Mouse (Mus musculus) megakaryocyte, embryonic 14.5 days (primary cell): ENCODE measurements around the gene Rnf145. TPM values are rescaled to one million over a fixed set of nuclear protein-coding genes. Genes with fewer than 3 reads are reported as not detected.

ENCODE experiments used
- H3K27me3 ChIP-seq: replicated peaks from 2 replicates; pipeline ENCODE3; 2012; ENCODE audit warnings: inconsistent platforms
- H3K36me3 ChIP-seq: replicated peaks from 2 replicates; pipeline ENCODE3; 2012; ENCODE audit warnings: low read length, inconsistent platforms, mixed read lengths
- H3K4me1 ChIP-seq: 2 replicates; pipeline ENCODE4 v1.6.1; 2012; ENCODE audit warnings: inconsistent platforms
- H3K4me3 ChIP-seq: replicated peaks from 2 replicates; pipeline ENCODE3; 2012; ENCODE audit warnings: moderate library complexity, mild to moderate bottlenecking, inconsistent platforms
- H3K9me3 ChIP-seq: 2 replicates; pipeline ENCODE4 v1.6.1; 2012; ENCODE audit warnings: inconsistent platforms
- FLI1 ChIP-seq: IDR thresholded peaks from 2 replicates; pipeline ENCODE4 v1.6.1; 2012; ENCODE audit warnings: low read length, inconsistent platforms, mixed read lengths
- GATA1 ChIP-seq: IDR thresholded peaks from 3 replicates; pipeline ENCODE4 v1.6.1; 2012; ENCODE audit warnings: mixed read lengths, low read length, inconsistent platforms, borderline replicate concordance
- polyA plus RNA-seq: library from polyadenylated mRNA; stranded (reverse); fragments of >175 nt; gene quantifications from 2 replicates; pipeline ENCODE4 v1.2.3, GENCODE M21; 2012; ENCODE audit warnings: low replicate concordance; ENCODE audit not compliant: insufficient read depth

Rnf145 gene
- polyA plus RNA-seq, result 13.9 and 33.4 TPM in 2 replicates

DNA sequence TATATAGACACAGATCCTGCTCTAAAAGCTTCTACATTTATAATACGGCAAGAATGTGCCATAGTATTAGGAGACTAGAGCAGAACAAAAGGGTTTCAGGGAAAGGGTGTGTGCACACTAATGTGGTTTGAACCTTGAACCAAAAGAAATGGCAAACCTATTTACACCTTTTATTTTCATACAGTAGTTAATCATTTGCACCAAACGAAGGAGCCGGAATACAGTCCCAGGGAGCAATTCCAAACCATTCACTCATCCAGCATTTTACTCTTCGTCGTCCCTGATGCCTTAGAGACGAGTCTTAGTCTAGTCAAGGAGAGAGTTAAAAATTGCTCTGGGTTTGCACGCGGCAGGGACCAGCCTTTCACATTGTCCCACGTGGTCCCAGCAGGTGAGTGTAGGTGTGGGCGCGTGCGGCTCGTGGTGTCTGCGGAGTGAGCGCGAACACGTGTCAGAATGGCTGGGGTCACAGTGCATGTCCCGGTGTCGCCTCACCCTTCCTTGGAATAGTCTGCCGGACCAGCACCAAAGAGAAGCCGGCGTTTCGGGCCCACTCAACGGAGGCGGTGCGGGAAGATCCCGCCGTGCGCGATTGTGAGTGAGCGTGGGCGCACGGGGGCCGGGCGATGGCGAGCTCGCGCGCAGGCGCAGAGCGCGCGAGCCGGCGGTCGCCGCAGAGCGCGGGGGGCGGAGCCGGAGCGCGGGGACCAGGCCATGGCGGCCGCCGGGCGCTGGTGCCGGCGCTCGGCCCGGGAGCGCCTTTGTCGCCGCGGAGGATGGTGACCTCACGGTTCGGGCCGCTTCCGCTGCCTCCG lies at the start of gene Rnf145:
Gene Rnf145 (plus strand): TSS at position 684 of the 815 bp plus-strand sequence.
- peaks cover 6% of the 10 kb centered on the region for H3K36me3 ChIP-seq
- no peak for TF ChIP-seq FLI1
- no peak for TF ChIP-seq GATA1
- peaks cover 2% of the 10 kb centered on the region for H3K27me3 ChIP-seq
- peak within 1 kb of the TSS; percentile 99 for H3K4me3 ChIP-seq
- peaks cover 29% of the 10 kb centered on the region for H3K4me1 ChIP-seq
- no peaks in the 10 kb centered on the region for H3K9me3 ChIP-seq

GRCm38 (mm10) chr11:44469646-44470431 lies 48.9 kb upstream of the Rnf145 start:
- Histone ChIP-seq H3K9me3 (no peaks in the 10 kb centered on the region), H3K4me3 (peak overlapping the region; percentile 95), H3K4me1 (peaks cover 20% of the 10 kb centered on the region), H3K27me3 (peaks cover 9% of the 10 kb centered on the region), H3K36me3 (no peaks in the 10 kb centered on the region)
- TF ChIP-seq GATA1, result no peak
- TF ChIP-seq FLI1, result no peak

DNA sequence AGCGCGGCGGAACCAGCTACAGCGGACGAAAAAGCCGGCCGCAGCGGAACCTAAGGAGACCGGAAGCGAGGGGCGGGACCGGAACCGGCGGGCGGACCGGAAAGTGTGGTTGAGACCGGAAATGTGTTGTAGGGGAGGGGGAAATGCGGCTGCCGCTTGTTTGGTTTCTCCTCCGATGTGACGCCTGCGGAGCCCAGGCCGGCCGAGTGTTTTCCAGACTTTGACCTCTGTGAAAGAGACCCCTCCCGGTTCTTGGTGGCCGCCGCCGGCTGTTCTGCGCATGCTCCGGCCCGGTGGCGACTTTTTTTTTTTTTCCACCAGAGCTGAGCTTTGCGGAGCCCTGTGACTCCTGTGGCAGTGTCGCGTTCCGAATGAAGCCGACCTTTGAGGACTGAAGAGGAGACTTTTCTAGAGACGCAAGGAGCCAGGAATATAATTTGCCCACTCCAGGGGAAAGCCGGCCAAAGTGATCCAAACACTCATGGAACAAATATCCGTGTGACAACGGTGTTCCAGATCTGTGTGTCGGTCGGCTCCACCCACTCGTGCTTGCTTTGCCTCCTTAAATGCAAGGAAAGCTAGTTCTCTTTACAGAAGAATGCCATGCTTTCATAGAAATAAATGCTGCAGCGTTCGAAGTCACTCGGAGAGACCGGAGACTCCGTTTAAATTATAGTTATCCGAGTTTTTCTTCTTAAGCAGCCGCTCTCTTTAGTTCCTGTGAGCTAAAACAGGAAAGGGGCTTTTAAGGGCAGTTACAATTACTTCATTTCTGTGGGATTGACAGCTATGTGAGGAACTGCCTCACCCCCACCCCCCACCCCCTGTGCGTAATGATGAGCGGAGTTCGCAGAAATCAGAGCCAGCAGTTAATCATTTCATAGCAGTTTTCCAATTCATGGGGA lies 48.1 kb upstream of the Rnf145 start, which contains the start of gene Ublcp1:
Gene Ublcp1 (minus strand): TSS at position 67 of the 905 bp plus-strand sequence.
- H3K4me1 ChIP-seq, result peaks cover 20% of the 10 kb centered on the region
- H3K9me3 ChIP-seq, result no peaks in the 10 kb centered on the region
- H3K27me3 ChIP-seq, result peaks cover 9% of the 10 kb centered on the region
- H3K4me3 ChIP-seq, result peak within 1 kb of the TSS; percentile 95
- no peak for TF ChIP-seq GATA1
- peak; percentile 96 for TF ChIP-seq FLI1
- H3K36me3 ChIP-seq, result no peaks in the 10 kb centered on the region

DNA sequence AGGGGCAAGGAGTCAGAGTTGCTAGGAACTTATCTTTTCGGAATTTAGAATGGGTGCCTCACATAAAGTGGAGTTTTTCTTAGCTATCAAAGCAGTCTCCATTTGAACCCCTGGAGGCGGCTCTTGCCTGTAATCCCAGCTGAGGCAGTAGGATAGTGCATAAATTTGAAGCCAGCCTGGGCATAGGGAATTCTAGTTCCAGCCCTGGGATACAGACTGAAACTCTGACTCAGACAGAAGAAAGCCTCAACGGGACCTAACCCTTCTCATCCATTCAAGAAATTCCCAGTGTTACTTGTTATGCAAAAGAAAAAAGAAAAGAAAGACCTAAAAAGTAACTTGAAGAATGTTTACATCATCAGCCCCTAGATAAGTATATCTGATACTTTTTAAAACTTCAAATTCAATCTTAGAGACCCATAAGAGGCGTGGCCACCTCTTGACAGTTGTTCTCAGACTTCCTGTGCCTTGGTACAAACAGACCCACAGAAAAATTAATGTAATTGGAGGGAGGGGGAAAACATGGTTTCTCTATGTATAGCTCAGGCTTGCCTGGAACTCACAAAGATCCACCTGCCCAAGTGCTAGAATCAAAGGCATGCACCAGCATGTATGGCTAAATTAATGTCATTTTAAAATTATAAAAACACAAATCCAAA lies 47.3 kb upstream of the Rnf145 start:
- H3K4me3 ChIP-seq, result peak overlapping the region; percentile 95
- H3K27me3 ChIP-seq, result peaks cover 9% of the 10 kb centered on the region
- H3K36me3 ChIP-seq, result no peaks in the 10 kb centered on the region
- H3K4me1 ChIP-seq, result peaks cover 25% of the 10 kb centered on the region
- TF ChIP-seq GATA1 (no peak), FLI1 (no peak)
- H3K9me3 ChIP-seq, result no peaks in the 10 kb centered on the region

- peaks cover 17% of the 10 kb centered on the region for H3K4me1 ChIP-seq
- H3K36me3 ChIP-seq, result peaks cover 5% of the 10 kb centered on the region
Measured at GRCm38 (mm10) chr11:44475467-44475866, 43.3 kb upstream of the Rnf145 start.

GRCm38 (mm10) chr11:44476445-44476844 lies 42.3 kb upstream of the Rnf145 start:
- Histone ChIP-seq H3K36me3 (peaks cover 5% of the 10 kb centered on the region), H3K9me3 (peaks cover 16% of the 10 kb centered on the region), H3K4me3 (no peak overlapping the region), H3K4me1 (peaks cover 13% of the 10 kb centered on the region), H3K27me3 (no peaks in the 10 kb centered on the region)
- TF ChIP-seq GATA1 (no peak), FLI1 (no peak)

More at GRCm38 (mm10) chr11:44475467-44475866, 43.3 kb upstream of the Rnf145 start:
- Histone ChIP-seq H3K27me3 (no peaks in the 10 kb centered on the region), H3K4me3 (no peak overlapping the region), H3K9me3 (peaks cover 16% of the 10 kb centered on the region)
- TF ChIP-seq GATA1, result no peak
- TF ChIP-seq FLI1, result no peak

DNA sequence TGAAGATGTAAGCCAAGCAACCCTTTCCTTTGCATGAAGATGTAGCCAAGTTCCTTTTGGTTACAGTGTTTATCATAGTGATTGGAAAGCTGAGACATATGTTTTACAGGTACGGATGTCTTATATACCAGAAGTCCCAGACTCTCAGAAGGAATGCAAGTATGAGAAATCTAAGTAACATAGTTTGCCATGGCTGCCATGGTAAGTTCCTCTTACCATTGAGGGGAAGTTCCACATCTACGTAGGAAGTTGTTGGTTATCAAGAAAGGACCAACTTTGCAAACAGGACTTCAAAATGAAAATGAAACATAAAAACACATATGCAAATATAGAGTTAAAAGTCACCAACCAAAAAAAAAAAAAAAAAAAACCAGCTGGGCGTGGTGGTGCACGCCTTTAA lies 40.4 kb upstream of the Rnf145 start:
- TF ChIP-seq FLI1, result no peak
- peaks cover 6% of the 10 kb centered on the region for H3K4me1 ChIP-seq
- peaks cover 5% of the 10 kb centered on the region for H3K36me3 ChIP-seq
- no peak overlapping the region for H3K4me3 ChIP-seq
- H3K27me3 ChIP-seq, result no peaks in the 10 kb centered on the region
- peaks cover 16% of the 10 kb centered on the region for H3K9me3 ChIP-seq

DNA sequence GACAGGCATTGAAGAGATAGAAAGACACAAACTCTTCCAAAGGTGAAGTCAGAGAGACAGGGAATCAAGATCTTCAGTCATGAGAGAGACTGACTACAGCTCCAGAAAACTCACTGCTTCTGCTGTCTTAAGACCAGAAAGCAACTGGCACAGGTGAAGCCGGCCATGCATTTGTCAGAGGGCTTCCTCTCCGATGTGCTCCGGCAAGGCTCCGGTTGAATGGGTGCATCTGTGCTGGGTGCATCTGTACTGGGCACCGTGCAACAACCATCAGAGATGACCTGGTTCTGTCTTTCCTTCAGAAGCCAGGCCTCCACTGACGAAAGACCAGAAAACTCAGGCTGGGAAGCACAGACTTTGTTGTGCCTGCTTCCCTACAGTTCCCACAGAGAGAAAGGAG lies 38.5 kb upstream of the Rnf145 start:
- H3K4me3 ChIP-seq, result no peak overlapping the region
- no peak for TF ChIP-seq GATA1
- no peak for TF ChIP-seq FLI1
- peaks cover 6% of the 10 kb centered on the region for H3K4me1 ChIP-seq
- peaks cover 16% of the 10 kb centered on the region for H3K9me3 ChIP-seq
- H3K27me3 ChIP-seq, result no peaks in the 10 kb centered on the region
- peaks cover 5% of the 10 kb centered on the region for H3K36me3 ChIP-seq

- Histone ChIP-seq H3K36me3 (no peaks in the 10 kb centered on the region), H3K4me1 (no peaks in the 10 kb centered on the region), H3K27me3 (no peaks in the 10 kb centered on the region), H3K4me3 (no peak overlapping the region), H3K9me3 (peaks cover 14% of the 10 kb centered on the region)
- no peak for TF ChIP-seq FLI1
- TF ChIP-seq GATA1, result no peak
Measured at GRCm38 (mm10) chr11:44485089-44485736, 33.6 kb upstream of the Rnf145 start.
